Mouse (Mus musculus): ENCODE results near the gene Ccdc12. TPM values are rescaled to one million over a fixed set of nuclear protein-coding genes. Genes with fewer than 3 reads are reported as not detected.

Ccdc12 gene
- polyA plus RNA-seq, 1 experiment from 2014 or later: 174 TPM

DNA sequence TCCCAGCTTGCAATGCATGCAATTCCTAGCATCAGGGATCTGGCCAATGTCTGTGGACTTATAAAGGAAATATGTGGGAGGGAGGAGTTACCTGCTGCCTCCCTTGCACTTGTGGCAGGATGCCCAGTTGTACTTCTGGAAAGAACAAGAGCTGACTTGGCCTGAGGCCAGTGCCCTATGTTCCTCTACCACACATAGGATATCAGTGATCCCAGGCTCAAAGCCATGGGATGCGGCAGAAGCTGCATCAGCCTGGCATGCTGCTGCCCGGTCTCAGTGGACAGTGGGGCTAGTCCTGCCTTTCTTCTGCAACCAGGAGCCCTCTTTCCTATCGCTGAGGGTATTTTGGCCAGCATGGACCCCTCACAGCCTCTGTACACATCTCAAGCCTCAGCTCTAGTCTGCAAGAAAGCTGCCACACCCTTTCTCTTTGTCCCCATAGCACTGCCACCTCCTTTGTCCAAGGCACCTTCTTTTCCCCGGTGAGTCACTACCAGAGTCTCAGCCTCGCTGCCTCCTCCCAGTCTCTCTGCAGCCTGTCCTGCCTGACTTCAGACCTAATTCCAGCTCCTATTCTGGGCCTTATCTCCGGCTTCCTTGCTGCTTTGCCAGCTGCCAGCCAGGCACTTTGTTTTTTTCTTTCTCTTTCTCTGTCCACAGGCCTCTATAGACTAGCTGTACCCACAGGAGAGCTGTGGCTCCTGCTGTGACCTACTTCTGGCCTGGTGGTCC lies 28.0 kb downstream of the Ccdc12 start:
- peaks cover 52% of the 10 kb centered on the region for H3K4me1 ChIP-seq
- peaks cover 13% of the 10 kb centered on the region for H3K36me3 ChIP-seq (replicated peaks)
- H3K9me3 ChIP-seq: no peaks in the 10 kb centered on the region
- no peaks in the 10 kb centered on the region for H3K27me3 ChIP-seq (replicated peaks; ENCODE audit: low read depth, poor library complexity, severe bottlenecking)
- no peak for DNase-seq (ENCODE audit: low spot score)
- 85% methylated on average over 6 of the region's 6 CpGs for WGBS
- H3K4me3 ChIP-seq: no peak overlapping the region
- no peak overlapping the region for H3K27ac ChIP-seq (replicated peaks)

- peaks cover 4% of the 10 kb centered on the region; the same call in 1 of the 2 replicates for H3K36me3 ChIP-seq (replicated peaks)
- H3K4me1 ChIP-seq: peaks cover 52% of the 10 kb centered on the region
- no peak overlapping the region for H3K4me3 ChIP-seq
- WGBS: 87% methylated on average over 8 of the region's 8 CpGs
- no peaks in the 10 kb centered on the region for H3K27me3 ChIP-seq (replicated peaks; ENCODE audit: low read depth, poor library complexity, severe bottlenecking)
- 0 out of 2 replicates have a peak overlapping the region, but pooled peaks have one; percentile 10 for H3K27ac ChIP-seq (replicated peaks)
- H3K9me3 ChIP-seq: no peaks in the 10 kb centered on the region
- DNase-seq (ENCODE audit: low spot score): no peak
Measured at GRCm38 (mm10) chr9:110685187-110685586, 28.9 kb downstream of the Ccdc12 start.

- no peak for DNase-seq (ENCODE audit: low spot score)
- Histone ChIP-seq H3K27me3 (replicated peaks; ENCODE audit: low read depth, poor library complexity, severe bottlenecking) (no peaks in the 10 kb centered on the region), H3K36me3 (replicated peaks) (peaks cover 2% of the 10 kb centered on the region; the same call in 1 of the 2 replicates), H3K27ac (replicated peaks) (0 out of 2 replicates have a peak overlapping the region, but pooled peaks have one; percentile 10), H3K4me3 (no peak overlapping the region), H3K9me3 (no peaks in the 10 kb centered on the region), H3K4me1 (peaks cover 52% of the 10 kb centered on the region)
- 84% methylated on average over 5 of the region's 5 CpGs for WGBS
Measured at GRCm38 (mm10) chr9:110685591-110685990, 29.3 kb downstream of the Ccdc12 start.

GRCm38 (mm10) chr9:110686472-110686871 lies 30.2 kb downstream of the Ccdc12 start:
- Histone ChIP-seq H3K27me3 (replicated peaks; ENCODE audit: low read depth, poor library complexity, severe bottlenecking) (no peaks in the 10 kb centered on the region), H3K9me3 (no peaks in the 10 kb centered on the region), H3K4me3 (no peak overlapping the region), H3K27ac (replicated peaks) (no peak overlapping the region), H3K36me3 (replicated peaks) (peaks cover 2% of the 10 kb centered on the region; the same call in 1 of the 2 replicates), H3K4me1 (peaks cover 46% of the 10 kb centered on the region)
- DNase-seq (ENCODE audit: low spot score): no peak
- 48% methylated on average over 3 of the region's 3 CpGs for WGBS

GRCm38 (mm10) chr9:110687061-110687460 lies 30.8 kb downstream of the Ccdc12 start:
- 66% methylated on average over 5 of the region's 5 CpGs for WGBS

DNA sequence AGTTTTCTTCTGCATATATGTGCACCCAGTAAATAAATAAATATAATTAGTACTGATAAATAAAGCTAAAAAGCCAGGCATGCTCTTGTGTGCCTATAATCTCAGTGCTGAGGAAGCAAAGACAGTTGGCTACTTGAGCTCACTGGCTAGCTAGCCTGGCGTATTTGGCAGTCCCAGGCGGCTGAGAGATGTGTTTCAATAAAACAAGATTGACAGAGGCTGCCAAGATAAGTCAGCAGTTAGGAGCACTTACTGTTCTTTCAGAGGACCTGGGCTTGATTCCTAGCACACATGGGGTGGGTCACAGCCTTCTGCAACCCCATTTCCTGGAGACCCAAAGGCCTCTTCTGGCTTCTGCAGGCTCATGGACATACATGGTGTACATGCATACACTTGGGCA lies 31.5 kb downstream of the Ccdc12 start:
- WGBS: 90% methylated on average over 2 of the region's 2 CpGs
- Histone ChIP-seq H3K4me1 (peaks cover 38% of the 10 kb centered on the region), H3K36me3 (replicated peaks) (peaks cover 6% of the 10 kb centered on the region), H3K27ac (replicated peaks) (no peak overlapping the region), H3K4me3 (no peak overlapping the region), H3K9me3 (no peaks in the 10 kb centered on the region), H3K27me3 (replicated peaks; ENCODE audit: low read depth, poor library complexity, severe bottlenecking) (no peaks in the 10 kb centered on the region)
- no peak for DNase-seq (ENCODE audit: low spot score)

More at GRCm38 (mm10) chr9:110687061-110687460, 30.8 kb downstream of the Ccdc12 start:
- Histone ChIP-seq H3K27me3 (replicated peaks; ENCODE audit: low read depth, poor library complexity, severe bottlenecking) (no peaks in the 10 kb centered on the region), H3K4me3 (no peak overlapping the region), H3K4me1 (peaks cover 43% of the 10 kb centered on the region), H3K27ac (replicated peaks) (no peak overlapping the region), H3K9me3 (no peaks in the 10 kb centered on the region), H3K36me3 (replicated peaks) (peaks cover 2% of the 10 kb centered on the region; the same call in 1 of the 2 replicates)
- DNase-seq (ENCODE audit: low spot score): no peak

- no peak for DNase-seq (ENCODE audit: low spot score)
- H3K4me3 ChIP-seq: no peak overlapping the region
Measured at GRCm38 (mm10) chr9:110689261-110689779, 33.0 kb downstream of the Ccdc12 start.

DNA sequence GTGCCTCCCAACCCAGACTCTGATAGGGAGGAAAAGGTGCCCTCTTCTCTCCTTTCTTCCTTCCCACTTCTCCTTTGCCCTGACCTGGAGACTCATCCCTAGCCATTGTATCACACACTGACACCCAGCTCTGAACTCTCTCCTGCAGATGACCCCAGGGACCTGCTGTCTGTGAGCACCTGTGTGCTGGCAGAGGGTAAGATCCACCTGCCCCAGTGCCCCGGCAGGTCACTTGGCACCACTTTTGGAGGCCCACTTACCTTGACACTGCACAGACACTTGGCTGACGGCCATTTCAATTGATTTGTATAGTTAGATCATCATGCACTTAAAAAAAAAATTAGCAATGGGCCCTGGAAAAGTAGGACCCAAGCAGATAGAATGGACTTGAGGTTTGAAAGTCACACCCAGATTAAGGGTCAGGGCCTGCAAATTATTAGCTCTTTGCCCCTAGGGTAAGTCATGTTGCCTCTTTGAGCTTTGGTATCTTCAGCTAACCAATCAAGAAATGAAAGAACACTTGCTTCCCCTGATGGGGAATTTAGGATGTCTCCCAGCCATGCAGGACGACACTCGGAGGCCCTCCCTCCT lies 39.0 kb downstream of the Ccdc12 start:
- H3K9me3 ChIP-seq: no peaks in the 10 kb centered on the region
- DNase-seq (ENCODE audit: low spot score): no peak
- H3K4me1 ChIP-seq: no peaks in the 10 kb centered on the region
- WGBS: 81% methylated on average over 4 of the region's 4 CpGs
- H3K4me3 ChIP-seq: no peak overlapping the region
- H3K27ac ChIP-seq (replicated peaks): no peak overlapping the region
- no peaks in the 10 kb centered on the region for H3K27me3 ChIP-seq (replicated peaks; ENCODE audit: low read depth, poor library complexity, severe bottlenecking)
- peaks cover 59% of the 10 kb centered on the region for H3K36me3 ChIP-seq (replicated peaks)

More at GRCm38 (mm10) chr9:110689261-110689779, 33.0 kb downstream of the Ccdc12 start:
- WGBS: 88% methylated on average over 8 of the region's 8 CpGs
- H3K36me3 ChIP-seq (replicated peaks): peaks cover 20% of the 10 kb centered on the region
- no peaks in the 10 kb centered on the region for H3K27me3 ChIP-seq (replicated peaks; ENCODE audit: low read depth, poor library complexity, severe bottlenecking)
- H3K4me1 ChIP-seq: peaks cover 26% of the 10 kb centered on the region
- no peaks in the 10 kb centered on the region for H3K9me3 ChIP-seq
- no peak overlapping the region for H3K27ac ChIP-seq (replicated peaks)

DNA sequence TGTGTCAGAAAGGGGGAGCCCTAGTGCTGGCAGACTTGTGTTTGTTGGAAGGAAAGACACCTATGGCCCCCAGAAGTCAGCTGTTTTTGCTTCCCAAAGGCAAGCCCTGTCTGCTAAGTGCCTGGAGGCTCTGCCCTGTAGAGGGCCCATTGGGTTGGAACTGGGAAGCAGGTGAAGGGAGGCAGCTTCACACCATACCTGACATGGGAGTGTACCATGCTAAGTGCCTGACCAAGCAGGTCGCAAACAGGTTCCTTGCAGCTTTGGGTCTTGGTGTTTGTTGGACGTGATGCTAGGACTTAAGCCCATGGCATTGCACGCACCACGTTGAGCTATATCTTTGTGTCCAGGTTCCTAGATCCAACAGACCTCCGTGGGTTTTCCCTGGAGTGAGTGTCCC lies 40.1 kb downstream of the Ccdc12 start:
- WGBS: 91% methylated on average over 5 of the region's 5 CpGs
- no peak for DNase-seq (ENCODE audit: low spot score)
- Histone ChIP-seq H3K4me3 (no peak overlapping the region), H3K27me3 (replicated peaks; ENCODE audit: low read depth, poor library complexity, severe bottlenecking) (no peaks in the 10 kb centered on the region), H3K27ac (replicated peaks) (no peak overlapping the region), H3K36me3 (replicated peaks) (peaks cover 69% of the 10 kb centered on the region), H3K4me1 (no peaks in the 10 kb centered on the region), H3K9me3 (no peaks in the 10 kb centered on the region)

DNA sequence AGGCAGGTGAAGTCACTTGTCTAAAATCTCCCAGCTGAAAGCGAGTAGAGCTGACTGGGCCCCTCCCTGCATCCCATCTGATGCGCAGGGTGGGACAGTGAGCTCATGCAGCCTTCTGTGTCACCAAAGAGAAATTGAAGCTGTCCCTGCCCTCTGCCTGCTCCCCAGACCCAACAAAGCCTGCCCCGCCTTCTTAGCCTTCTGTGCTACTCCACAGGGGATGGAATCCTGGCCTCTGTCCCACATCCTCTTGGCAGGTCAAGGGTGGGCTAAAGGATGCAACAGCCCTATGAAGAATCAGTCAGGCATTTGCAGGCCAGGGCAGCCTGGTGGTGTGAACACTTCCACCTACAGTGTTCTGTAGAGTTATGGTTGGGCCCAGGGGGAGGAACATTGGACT lies 41.2 kb downstream of the Ccdc12 start:
- H3K4me1 ChIP-seq: no peaks in the 10 kb centered on the region
- no peak for DNase-seq (ENCODE audit: low spot score)

GRCm38 (mm10) chr9:110699574-110699973 lies 43.3 kb downstream of the Ccdc12 start:
- Histone ChIP-seq H3K36me3 (replicated peaks) (peaks cover 61% of the 10 kb centered on the region), H3K9me3 (no peaks in the 10 kb centered on the region), H3K27ac (replicated peaks) (no peak overlapping the region), H3K4me1 (no peaks in the 10 kb centered on the region), H3K4me3 (no peak overlapping the region), H3K27me3 (replicated peaks; ENCODE audit: low read depth, poor library complexity, severe bottlenecking) (no peaks in the 10 kb centered on the region)
- no peak for DNase-seq (ENCODE audit: low spot score)
- 93% methylated on average over 3 of the region's 3 CpGs for WGBS

More for the DNA sequence above, 41.2 kb downstream of the Ccdc12 start:
- Histone ChIP-seq H3K36me3 (replicated peaks) (peaks cover 76% of the 10 kb centered on the region), H3K9me3 (no peaks in the 10 kb centered on the region), H3K27ac (replicated peaks) (no peak overlapping the region), H3K27me3 (replicated peaks; ENCODE audit: low read depth, poor library complexity, severe bottlenecking) (no peaks in the 10 kb centered on the region), H3K4me3 (no peak overlapping the region)
- 91% methylated on average over 3 of the region's 3 CpGs for WGBS

DNA sequence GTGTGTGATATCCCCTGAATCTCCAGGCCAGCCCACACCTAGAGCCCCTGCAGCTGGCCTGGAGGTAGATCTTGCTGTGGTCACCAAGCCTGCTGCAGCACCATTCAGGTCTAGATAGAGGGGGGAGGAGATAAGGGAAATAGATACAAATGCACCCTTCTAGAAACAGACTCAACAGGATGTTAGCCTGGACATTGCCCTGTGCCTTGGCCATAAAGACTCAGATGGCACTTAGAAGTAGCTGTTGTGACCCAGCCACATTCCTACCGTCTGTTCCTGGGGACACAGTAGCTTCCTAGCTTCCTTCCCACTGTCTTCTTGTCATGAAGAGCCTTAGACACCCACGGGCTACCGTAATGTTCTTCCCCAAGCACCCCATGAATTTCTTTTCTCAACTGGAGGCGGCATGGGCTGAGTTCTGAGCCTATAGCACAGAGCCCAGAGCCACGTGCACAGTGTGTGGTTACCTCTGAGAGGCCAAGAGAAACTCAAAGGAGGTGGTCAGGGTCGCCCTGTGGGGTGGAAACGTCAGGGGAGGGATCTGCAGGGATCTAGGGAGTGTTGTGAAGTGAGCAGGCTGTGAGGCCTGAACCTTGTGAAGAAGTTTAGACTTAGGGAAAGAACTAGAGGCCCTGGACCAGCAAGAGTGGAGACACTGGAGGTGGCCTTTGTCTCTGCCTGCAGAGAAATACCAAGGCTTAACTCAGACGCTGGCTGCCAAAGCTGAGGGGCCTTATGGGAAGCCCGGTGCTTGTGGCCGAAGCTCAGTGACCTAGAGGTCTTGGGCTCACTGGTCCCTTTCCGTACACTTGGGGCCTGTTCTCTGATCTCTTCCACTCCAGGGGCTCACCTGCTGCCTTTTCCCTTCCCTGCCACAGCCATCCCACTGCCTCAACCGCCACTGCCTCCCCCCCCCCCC lies 45.1 kb downstream of the Ccdc12 start:
- H3K4me3 ChIP-seq: no peak overlapping the region
- WGBS: 78% methylated on average over 12 of the region's 12 CpGs
- H3K9me3 ChIP-seq: no peaks in the 10 kb centered on the region
- no peaks in the 10 kb centered on the region for H3K4me1 ChIP-seq
- DNase-seq (ENCODE audit: low spot score): no peak
- H3K27me3 ChIP-seq (replicated peaks; ENCODE audit: low read depth, poor library complexity, severe bottlenecking): no peaks in the 10 kb centered on the region
- H3K27ac ChIP-seq (replicated peaks): no peak overlapping the region
- peaks cover 52% of the 10 kb centered on the region for H3K36me3 ChIP-seq (replicated peaks)

Measured in embryonic facial prominence, embryonic 10.5 days (tissue).